9 mouse cellular contexts compared by ENCODE assay signal in the genomic region with DNA sequence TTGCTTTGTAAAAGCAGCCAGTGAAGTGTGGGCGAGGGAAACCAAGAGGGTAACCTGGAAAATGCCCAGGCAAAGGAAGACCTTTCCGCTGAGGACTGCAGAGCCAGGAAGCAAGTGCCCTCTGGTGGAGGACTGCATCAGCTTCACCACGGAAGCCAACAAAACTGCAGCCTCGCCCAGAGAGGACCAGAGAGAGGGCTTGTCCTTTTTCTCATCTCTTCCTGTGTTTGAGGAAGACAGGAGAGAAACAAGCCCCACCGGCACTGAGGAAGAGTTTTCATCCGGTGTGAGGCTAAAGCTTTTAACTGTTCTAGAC. TPM values are rescaled to one million over a fixed set of nuclear protein-coding genes. Genes with fewer than 3 reads are reported as not detected.
DNase-seq lines count a peak whose midpoint lies in the region; ATAC-seq lines count a peak whose summit lies in the region.
"Had no signal": no experiment of that assay in that cellular context is flagged by ENCODE, and none has a peak within 500 bp of the region (broad histone marks: within the 10 kb centered on the region; RNA-seq: fewer than 3 reads in every experiment).

No protein-coding gene starts in this region.

- peak; percentile 15 for DNase-seq in ovary, postnatal 36 days (ENCODE audit: low spot score)
- no peak for DNase-seq in ovary, adult 18-20 months (ENCODE audit: low spot score)
- peak; percentile 27 for DNase-seq in adrenal gland, postnatal 25 days
- DNase-seq in right cerebral cortex, postnatal 14 days, result peak; percentile 54
- no peak for DNase-seq in urinary bladder, postnatal 10 days (ENCODE audit: low spot score)

- 35% methylated on average over 6 of the region's 6 CpGs for WGBS in forebrain, embryonic 12.5 days
- 30% methylated on average over 6 of the region's 6 CpGs for WGBS in kidney, embryonic 16.5 days
- 23% methylated on average over 6 of the region's 6 CpGs for WGBS in lung, embryonic 16.5 days

- H3K27ac ChIP-seq in forebrain, embryonic 12.5 days, result no peak overlapping the region
- H3K27ac ChIP-seq in kidney, embryonic 16.5 days (ENCODE audit: low read length), result no peak overlapping the region
- H3K27ac ChIP-seq in lung, embryonic 16.5 days (ENCODE audit: low read length), result no peak overlapping the region

- no peaks in the 10 kb centered on the region for H3K36me3 ChIP-seq in forebrain, embryonic 12.5 days (replicated peaks)
- no peaks in the 10 kb centered on the region for H3K36me3 ChIP-seq in kidney, embryonic 16.5 days (ENCODE audit: insufficient read depth, low read length)
- H3K36me3 ChIP-seq in lung, embryonic 16.5 days (ENCODE audit: control insufficient read depth, insufficient read depth, low read length), result no peaks in the 10 kb centered on the region

- ATAC-seq in forebrain, embryonic 12.5 days (ENCODE audit: low FRiP score), result peak; percentile 67; the same call in 1 of the 2 replicates
- ATAC-seq in kidney, embryonic 16.5 days (ENCODE audit: low FRiP score, low TSS enrichment), result peak; percentile 52; the same call in 1 of the 2 replicates
- peak; percentile 47; the same call in 1 of the 2 replicates for ATAC-seq in lung, embryonic 16.5 days (ENCODE audit: low read depth)

- no peak overlapping the region for H3K9ac ChIP-seq in forebrain, embryonic 12.5 days
- H3K9ac ChIP-seq in kidney, embryonic 16.5 days (replicated peaks; ENCODE audit: low read length), result no peak overlapping the region
- H3K9ac ChIP-seq in lung, embryonic 16.5 days (ENCODE audit: low read length), result no peak overlapping the region

- H3K4me1 ChIP-seq in forebrain, embryonic 12.5 days, result no peaks in the 10 kb centered on the region
- H3K4me1 ChIP-seq in kidney, embryonic 16.5 days (ENCODE audit: insufficient read depth, low read length), result no peaks in the 10 kb centered on the region
- H3K4me1 ChIP-seq in lung, embryonic 16.5 days (replicated peaks; ENCODE audit: control insufficient read depth, insufficient read depth, low read length), result no peaks in the 10 kb centered on the region

- H3K4me2 ChIP-seq in forebrain, embryonic 12.5 days, result no peak overlapping the region
- H3K4me2 ChIP-seq in kidney, embryonic 16.5 days (replicated peaks; ENCODE audit: low read depth, low read length), result no peak overlapping the region
- no peak overlapping the region for H3K4me2 ChIP-seq in lung, embryonic 16.5 days (ENCODE audit: low read depth, low read length)

- H3K27me3 ChIP-seq in forebrain, embryonic 12.5 days, result 0 out of 2 replicates have a peak, but pooled peaks cover 5% of the 10 kb centered on the region
- H3K27me3 ChIP-seq in kidney, embryonic 16.5 days (ENCODE audit: insufficient read depth, low read length), result no peaks in the 10 kb centered on the region
- no peaks in the 10 kb centered on the region for H3K27me3 ChIP-seq in lung, embryonic 16.5 days (ENCODE audit: control insufficient read depth, insufficient read depth, low read depth, low read length)
- H3K27me3 ChIP-seq: megakaryocyte, embryonic 14.5 days had no signal

- H3K9me3 ChIP-seq in forebrain, embryonic 12.5 days, result no peaks in the 10 kb centered on the region
- H3K9me3 ChIP-seq in kidney, embryonic 16.5 days (ENCODE audit: low read length), result no peaks in the 10 kb centered on the region
- no peaks in the 10 kb centered on the region for H3K9me3 ChIP-seq in lung, embryonic 16.5 days (ENCODE audit: control insufficient read depth, low read length)

- H3K4me3 ChIP-seq in forebrain, embryonic 12.5 days (replicated peaks), result no peak overlapping the region
- H3K4me3 ChIP-seq in kidney, embryonic 16.5 days (ENCODE audit: low read length), result no peak overlapping the region
- H3K4me3 ChIP-seq in lung, embryonic 16.5 days (ENCODE audit: low read length), result no peak overlapping the region
- H3K4me3 ChIP-seq: megakaryocyte, embryonic 14.5 days had no signal

RNA-seq across cellular contexts. Expression of a gene that starts 47.3 kb away (rescaled TPM):
- total RNA-seq in adrenal gland, postnatal 25 days (2021), result 35.6 and 37.9 TPM in 2 replicates
- 19.4 and 20.0 TPM in 2 replicates for polyA plus RNA-seq in forebrain, embryonic 12.5 days (2016; fragmentation: Nextera tagmentation; extraction: Ambion mirVana)
- 12.6 and 15.8 TPM in 2 replicates for polyA plus RNA-seq in kidney, embryonic 16.5 days (2015; fragmentation: Nextera tagmentation; extraction: Ambion mirVana)
- polyA plus RNA-seq in lung, embryonic 16.5 days (2015; fragmentation: Nextera tagmentation; extraction: Ambion mirVana), result 11.6 and 12.2 TPM in 2 replicates

Comparison
In these comparisons a context has a peak if more than half of its experiments do, and no peak if none do; other contexts are left out.
1. DNase-seq: peak in ovary, postnatal 36 days (single experiment), adrenal gland, postnatal 25 days (single experiment) and right cerebral cortex, postnatal 14 days (single experiment); none in ovary, adult 18-20 months (single experiment) and urinary bladder, postnatal 10 days (single experiment).
2. Peak in every context shown above with its lines, with median percentiles within 50 percentile points of each other: ATAC-seq.